In genomic region chr11:85675244-85675643, GRCm38 (mm10) we compare ENCODE assay signal across 13 mouse cellular contexts.
DNase-seq lines count a peak whose midpoint lies in the region; ATAC-seq lines count a peak whose summit lies in the region.
"Had no signal": no experiment of that assay in that cellular context is flagged by ENCODE, and none has a peak within 500 bp of the region (broad histone marks: within the 10 kb centered on the region; RNA-seq: fewer than 3 reads in every experiment).

No protein-coding gene starts in this region.

- H3K27me3 ChIP-seq in forebrain, embryonic 10.5 days (ENCODE audit: poor library complexity, severe bottlenecking): peaks cover 47% of the 10 kb centered on the region
- no peaks in the 10 kb centered on the region for H3K27me3 ChIP-seq in forebrain, embryonic 15.5 days
- H3K27me3 ChIP-seq in kidney, embryonic 16.5 days (ENCODE audit: insufficient read depth, low read length): peaks cover 3% of the 10 kb centered on the region; the same call in 1 of the 2 replicates
- no peaks in the 10 kb centered on the region for H3K27me3 ChIP-seq in intestine, embryonic 16.5 days (replicated peaks; ENCODE audit: control insufficient read depth, insufficient read depth, low read length)
- H3K27me3 ChIP-seq in midbrain, embryonic 14.5 days (ENCODE audit: control insufficient read depth, insufficient read depth, low read length): no peaks in the 10 kb centered on the region

- no peaks in the 10 kb centered on the region for H3K36me3 ChIP-seq in forebrain, embryonic 10.5 days (replicated peaks)
- H3K36me3 ChIP-seq in forebrain, embryonic 15.5 days: no peaks in the 10 kb centered on the region
- no peaks in the 10 kb centered on the region for H3K36me3 ChIP-seq in kidney, embryonic 16.5 days (ENCODE audit: insufficient read depth, low read length)
- H3K36me3 ChIP-seq in intestine, embryonic 16.5 days (ENCODE audit: control insufficient read depth, insufficient read depth, low read length): no peaks in the 10 kb centered on the region
- H3K36me3 ChIP-seq in midbrain, embryonic 14.5 days (ENCODE audit: control insufficient read depth, insufficient read depth, low read length): no peaks in the 10 kb centered on the region
- H3K36me3 ChIP-seq: liver, embryonic 15.5 days; midbrain, embryonic 12.5 days had no signal

- no peak overlapping the region for H3K9ac ChIP-seq in forebrain, embryonic 15.5 days (replicated peaks)
- H3K9ac ChIP-seq in kidney, embryonic 16.5 days (replicated peaks; ENCODE audit: low read length): no peak overlapping the region
- H3K9ac ChIP-seq in intestine, embryonic 16.5 days (ENCODE audit: low read depth, low read length): no peak overlapping the region
- H3K9ac ChIP-seq in midbrain, embryonic 14.5 days (replicated peaks; ENCODE audit: low read length): no peak overlapping the region
- H3K9ac ChIP-seq: liver, embryonic 15.5 days; midbrain, embryonic 12.5 days had no signal

- 0 out of 2 replicates have a peak overlapping the region, but pooled peaks have one; percentile 60 for H3K27ac ChIP-seq in forebrain, embryonic 10.5 days
- no peak overlapping the region for H3K27ac ChIP-seq in forebrain, embryonic 15.5 days (replicated peaks)
- peak overlapping the region; percentile 85 for H3K27ac ChIP-seq in kidney, embryonic 16.5 days (ENCODE audit: low read length)
- peak overlapping the region; percentile 52 for H3K27ac ChIP-seq in intestine, embryonic 16.5 days (ENCODE audit: low read length)
- H3K27ac ChIP-seq in midbrain, embryonic 14.5 days (replicated peaks; ENCODE audit: low read depth, low read length): no peak overlapping the region
- H3K27ac ChIP-seq: liver, embryonic 15.5 days; midbrain, embryonic 12.5 days had no signal

- no peak overlapping the region for H3K4me3 ChIP-seq in forebrain, embryonic 10.5 days
- no peak overlapping the region for H3K4me3 ChIP-seq in forebrain, embryonic 15.5 days
- no peak overlapping the region for H3K4me3 ChIP-seq in kidney, embryonic 16.5 days (ENCODE audit: low read length)
- H3K4me3 ChIP-seq in intestine, embryonic 16.5 days (ENCODE audit: low read length): no peak overlapping the region
- H3K4me3 ChIP-seq in midbrain, embryonic 14.5 days (replicated peaks; ENCODE audit: low read depth, low read length): no peak overlapping the region
- H3K4me3 ChIP-seq: liver, embryonic 15.5 days; midbrain, embryonic 12.5 days had no signal

- H3K4me2 ChIP-seq in forebrain, embryonic 15.5 days (replicated peaks): no peak overlapping the region
- no peak overlapping the region for H3K4me2 ChIP-seq in kidney, embryonic 16.5 days (replicated peaks; ENCODE audit: low read depth, low read length)
- H3K4me2 ChIP-seq in intestine, embryonic 16.5 days (ENCODE audit: low read depth, low read length): no peak overlapping the region
- H3K4me2 ChIP-seq in midbrain, embryonic 14.5 days (ENCODE audit: low read length): no peak overlapping the region
- H3K4me2 ChIP-seq: liver, embryonic 15.5 days; midbrain, embryonic 12.5 days had no signal

- H3K9me3 ChIP-seq in forebrain, embryonic 10.5 days: no peaks in the 10 kb centered on the region
- H3K9me3 ChIP-seq in forebrain, embryonic 15.5 days: no peaks in the 10 kb centered on the region
- H3K9me3 ChIP-seq in kidney, embryonic 16.5 days (ENCODE audit: low read length): no peaks in the 10 kb centered on the region
- H3K9me3 ChIP-seq in intestine, embryonic 16.5 days (ENCODE audit: control insufficient read depth, low read length): no peaks in the 10 kb centered on the region
- no peaks in the 10 kb centered on the region for H3K9me3 ChIP-seq in midbrain, embryonic 14.5 days (ENCODE audit: control insufficient read depth, low read length)
- H3K9me3 ChIP-seq: liver, embryonic 15.5 days; midbrain, embryonic 12.5 days had no signal

- peaks cover 51% of the 10 kb centered on the region for H3K4me1 ChIP-seq in forebrain, embryonic 10.5 days
- H3K4me1 ChIP-seq in forebrain, embryonic 15.5 days: peaks cover 16% of the 10 kb centered on the region
- H3K4me1 ChIP-seq in kidney, embryonic 16.5 days (ENCODE audit: insufficient read depth, low read length): peaks cover 17% of the 10 kb centered on the region
- H3K4me1 ChIP-seq in intestine, embryonic 16.5 days (ENCODE audit: control insufficient read depth, insufficient read depth, low read length): peaks cover 3% of the 10 kb centered on the region; the same call in 1 of the 2 replicates
- peaks cover 16% of the 10 kb centered on the region for H3K4me1 ChIP-seq in midbrain, embryonic 14.5 days (ENCODE audit: control insufficient read depth, insufficient read depth, low read length)

- no peak for DNase-seq in forebrain, embryonic 10.5 days (ENCODE audit: extremely low spot score, low spot score)
- DNase-seq in kidney, adult 11 months: no peak
- peak; percentile 43 for DNase-seq in lung, postnatal 36 days
- no peak for DNase-seq in adrenal gland, postnatal 14 days
- no peak for DNase-seq in midbrain, embryonic 14.5 days
- DNase-seq: adrenal gland, postnatal 25 days; heart, postnatal 4 days; retina, postnatal 1 day had no signal

- 47% methylated on average over 4 of the region's 4 CpGs for WGBS in forebrain, embryonic 10.5 days
- 36% methylated on average over 4 of the region's 4 CpGs for WGBS in forebrain, embryonic 15.5 days
- WGBS in kidney, embryonic 16.5 days: 18% methylated on average over 4 of the region's 4 CpGs
- WGBS in intestine, embryonic 16.5 days: 40% methylated on average over 4 of the region's 4 CpGs
- 37% methylated on average over 4 of the region's 4 CpGs for WGBS in midbrain, embryonic 14.5 days

- no peak for ATAC-seq in forebrain, embryonic 15.5 days (replicated peaks)
- peak; percentile 67 for ATAC-seq in kidney, embryonic 16.5 days (ENCODE audit: low FRiP score, low TSS enrichment)
- ATAC-seq in intestine, embryonic 16.5 days: peak; percentile 64
- ATAC-seq in midbrain, embryonic 14.5 days (ENCODE audit: low FRiP score, low TSS enrichment): no peak

Comparison
In these comparisons a context has a peak if more than half of its experiments do, and no peak if none do; other contexts are left out.
1. H3K27ac ChIP-seq: peak in forebrain, embryonic 10.5 days (single experiment), kidney, embryonic 16.5 days (single experiment) and intestine, embryonic 16.5 days (single experiment); none in forebrain, embryonic 15.5 days (single experiment) and midbrain, embryonic 14.5 days (single experiment).
2. ATAC-seq: peak in kidney, embryonic 16.5 days (single experiment) and intestine, embryonic 16.5 days (single experiment); none in forebrain, embryonic 15.5 days (single experiment) and midbrain, embryonic 14.5 days (single experiment).